Mouse (Mus musculus): ENCODE measurements around the gene 0610040J01Rik. TPM values are rescaled to one million over a fixed set of nuclear protein-coding genes. Genes with fewer than 3 reads are reported as not detected.

0610040J01Rik gene
- polyA plus RNA-seq (2017; shearing (Covaris generic)), result not detected

GRCm38 (mm10) chr5:63811819-63812508, at the start of gene 0610040J01Rik:
Gene 0610040J01Rik, plus strand, starts transcription at chr5:63812363.

Other genes starting within 250 kb of the 0610040J01Rik start
- 0.17 TPM for gene Nwd2, start 163.3 kb upstream of the 0610040J01Rik start, polyA plus RNA-seq (2017; shearing (Covaris generic))
- 10.1 TPM for gene Rell1, start 156.5 kb downstream of the 0610040J01Rik start, polyA plus RNA-seq (2017; shearing (Covaris generic))